Mouse (Mus musculus) 3134 (cell line): ENCODE results near the gene Atox1.

Source experiments
- DNase-seq: peaks from one replicate; pipeline ENCODE4 v3.0.0-alpha.2; 2011; ENCODE audit warnings: low spot score; ENCODE audit not compliant: insufficient read length; ENCODE audit errors: extremely low read depth

The Atox1 gene

DNA sequence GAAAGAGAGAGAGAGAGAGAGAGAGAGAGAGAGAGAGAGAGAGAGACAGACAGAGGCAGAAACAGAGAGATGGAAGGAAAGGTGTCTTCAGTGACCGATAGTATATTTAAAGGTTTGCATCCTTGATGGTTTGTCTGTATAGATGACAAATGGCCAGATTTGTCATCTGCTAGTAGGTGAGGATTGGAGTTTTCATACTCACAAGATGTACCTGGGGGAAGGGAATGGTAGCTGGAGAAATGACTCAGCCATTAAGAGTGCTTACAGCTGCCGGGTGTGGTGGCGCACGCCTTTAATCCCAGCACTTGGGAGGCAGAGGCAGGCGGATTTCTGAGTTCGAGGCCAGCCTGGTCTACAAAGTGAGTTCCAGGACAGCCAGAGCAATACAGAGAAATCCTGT is 45.3 kb downstream of the Atox1 start:
- DNase-seq: peak; percentile 51

DNA sequence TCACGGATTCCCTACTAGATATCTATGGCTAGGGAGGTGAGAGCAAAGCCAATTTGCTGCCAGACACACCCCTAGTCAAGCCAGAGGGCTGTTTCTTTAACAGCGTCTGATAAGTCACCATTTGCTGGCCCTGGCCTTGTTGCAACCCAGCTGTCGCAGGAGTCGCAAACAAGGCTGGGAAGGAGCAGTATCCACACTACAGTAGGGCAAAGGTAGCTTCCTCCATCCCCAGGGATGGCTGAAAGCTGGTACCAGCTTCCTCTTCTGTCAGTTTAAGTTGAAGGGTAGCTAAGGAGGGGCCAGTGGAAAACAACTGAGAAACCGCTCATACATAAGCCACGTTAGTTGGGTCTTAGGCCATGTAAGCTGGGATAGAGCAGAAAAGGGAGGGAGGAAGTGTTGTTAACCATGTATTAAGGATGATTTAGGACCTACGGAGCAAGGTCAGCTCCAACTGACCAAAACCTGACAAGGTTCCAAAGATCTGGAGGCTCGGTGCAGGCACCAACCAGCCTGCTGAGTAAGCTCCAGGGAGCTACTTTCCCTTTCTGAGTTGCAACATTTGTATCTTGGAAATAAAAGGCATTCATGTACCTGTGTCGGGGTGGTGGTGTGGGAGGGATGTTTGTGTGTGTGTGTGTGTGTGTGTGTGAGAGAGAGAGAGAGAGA is 45.9 kb downstream of the Atox1 start:
- DNase-seq: peak; percentile 56

DNA sequence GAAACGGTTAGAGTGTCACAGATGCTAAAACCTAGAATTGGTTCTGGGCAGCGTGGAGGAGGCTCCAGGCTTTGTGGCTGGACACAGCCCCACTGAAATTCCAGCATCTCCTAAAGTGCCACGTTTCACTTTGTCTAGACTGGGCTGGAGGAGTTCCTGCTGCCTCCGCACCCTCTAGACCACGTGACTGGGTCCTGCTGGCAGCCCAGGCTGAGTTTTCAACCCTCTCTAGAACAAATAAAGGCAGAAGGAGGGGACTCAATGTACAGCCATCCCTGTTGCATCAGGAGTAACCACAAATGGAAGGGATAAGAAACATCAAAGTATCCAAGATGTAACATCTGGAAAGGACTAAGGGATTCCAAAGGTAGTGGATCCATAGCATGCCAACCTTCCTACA is 46.7 kb downstream of the Atox1 start:
- DNase-seq: peak; percentile 51

DNA sequence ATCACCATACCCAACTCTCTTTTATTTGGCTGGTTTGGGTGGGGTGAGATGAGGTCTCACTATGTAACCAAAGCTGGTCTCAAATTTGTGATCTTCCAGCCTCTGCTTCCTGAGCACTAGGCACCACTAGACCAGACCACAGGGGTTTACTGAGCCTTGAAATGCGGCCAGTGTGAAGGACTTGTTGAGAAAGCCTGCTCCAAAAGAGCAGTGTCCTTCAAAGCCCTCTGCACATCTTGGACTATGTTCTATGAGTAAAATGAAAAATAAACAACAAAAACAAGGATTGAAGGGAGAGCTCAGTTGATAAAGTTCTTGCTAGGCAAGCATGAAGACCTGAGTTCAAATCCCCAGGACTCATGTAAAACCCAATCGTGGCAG is 47.6 kb downstream of the Atox1 start:
- no peak for DNase-seq

DNA sequence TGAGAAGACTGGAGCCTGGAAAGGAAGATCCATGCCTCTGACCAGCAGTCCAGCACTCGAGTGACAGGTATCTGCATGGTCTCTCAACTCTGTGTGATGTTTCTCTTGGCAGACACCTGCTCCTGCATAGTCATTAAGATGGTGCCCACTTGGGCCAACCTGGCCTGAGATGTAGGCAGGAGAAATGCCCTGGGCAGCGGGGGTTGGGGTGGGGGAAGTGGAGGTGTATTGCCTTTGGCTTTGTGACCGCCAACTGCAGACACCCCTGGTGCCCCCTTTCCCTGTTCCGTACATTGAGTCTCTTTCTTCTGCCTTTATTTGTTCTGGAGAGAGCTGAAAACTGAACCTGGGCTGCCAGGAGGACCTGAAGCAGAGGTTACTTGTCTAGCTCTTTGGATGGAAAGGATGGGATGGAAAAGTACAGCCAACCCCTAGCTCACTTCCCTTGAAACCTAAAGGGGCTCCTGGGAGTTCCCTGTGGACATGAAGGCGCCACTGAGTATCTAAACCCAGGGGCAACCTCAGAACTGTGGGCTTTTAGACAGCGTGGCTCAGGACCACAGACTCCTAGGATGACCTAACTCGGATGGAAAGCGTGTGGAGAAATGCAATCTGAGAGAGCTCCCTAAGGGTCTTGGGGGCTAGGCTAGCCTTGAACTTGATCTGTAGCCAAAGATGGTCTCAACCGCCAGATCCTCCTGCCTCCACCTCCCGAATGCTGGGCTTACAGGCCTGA is 48.2 kb downstream of the Atox1 start:
- DNase-seq: no peak

DNA sequence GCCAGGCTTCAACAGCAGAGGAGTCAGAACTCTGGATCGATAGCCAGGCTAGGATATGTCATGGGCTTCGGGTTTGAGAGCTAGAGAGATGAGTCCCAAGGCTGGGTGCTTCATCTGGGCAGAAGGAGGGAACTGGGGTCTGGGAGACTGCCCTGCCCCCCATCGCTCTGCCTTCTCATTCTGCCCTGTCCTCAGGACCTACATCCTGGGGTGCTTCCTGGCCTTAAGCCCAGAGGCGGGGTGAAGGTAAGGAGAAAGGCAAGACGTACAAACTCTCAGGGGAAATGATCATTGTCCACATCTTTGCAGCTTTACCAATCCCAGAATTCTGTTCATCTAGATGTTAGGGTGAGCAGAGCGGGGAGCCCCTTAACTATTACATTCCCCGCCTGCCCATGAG is 49.0 kb downstream of the Atox1 start:
- no peak for DNase-seq

DNA sequence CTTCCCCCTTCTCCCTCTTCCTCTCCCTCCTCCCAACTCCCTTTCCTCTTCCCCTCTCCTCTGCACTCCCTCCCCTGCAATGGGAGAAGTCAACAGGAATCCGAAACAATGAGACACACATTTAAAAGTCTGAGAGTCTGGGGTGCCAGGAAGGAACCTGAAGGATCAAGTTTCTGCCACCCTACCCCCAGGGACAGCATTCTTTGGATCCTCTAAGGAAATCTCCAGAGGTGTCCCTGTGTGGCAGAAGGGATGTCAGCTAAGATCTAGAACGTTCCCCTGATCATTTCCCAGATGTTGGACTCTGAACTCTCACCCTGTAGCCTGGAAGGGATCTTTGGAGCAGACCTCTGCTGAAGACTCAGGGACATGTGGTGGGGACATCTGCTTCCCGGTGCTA is 50.5 kb downstream of the Atox1 start:
- no peak for DNase-seq

DNA sequence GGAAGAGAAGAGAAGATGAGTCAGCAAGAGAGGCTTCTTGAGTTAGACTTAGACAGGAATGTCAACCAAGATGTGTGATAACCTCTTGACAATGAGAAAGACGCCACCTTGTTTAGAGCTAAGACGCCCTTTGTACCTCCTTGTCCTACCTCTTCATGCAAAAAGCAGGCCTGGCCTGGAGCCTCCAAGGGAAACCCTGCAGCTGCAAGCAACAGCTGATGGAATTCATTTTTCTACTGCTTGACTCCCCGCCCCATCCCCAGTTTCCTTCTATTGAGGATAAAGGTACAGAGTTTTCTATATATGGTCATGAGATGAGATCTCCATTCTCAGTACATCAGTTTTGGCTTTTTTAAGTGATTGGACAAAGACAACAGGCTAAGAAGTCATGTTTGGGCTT is 51.0 kb downstream of the Atox1 start:
- no peak for DNase-seq

DNA sequence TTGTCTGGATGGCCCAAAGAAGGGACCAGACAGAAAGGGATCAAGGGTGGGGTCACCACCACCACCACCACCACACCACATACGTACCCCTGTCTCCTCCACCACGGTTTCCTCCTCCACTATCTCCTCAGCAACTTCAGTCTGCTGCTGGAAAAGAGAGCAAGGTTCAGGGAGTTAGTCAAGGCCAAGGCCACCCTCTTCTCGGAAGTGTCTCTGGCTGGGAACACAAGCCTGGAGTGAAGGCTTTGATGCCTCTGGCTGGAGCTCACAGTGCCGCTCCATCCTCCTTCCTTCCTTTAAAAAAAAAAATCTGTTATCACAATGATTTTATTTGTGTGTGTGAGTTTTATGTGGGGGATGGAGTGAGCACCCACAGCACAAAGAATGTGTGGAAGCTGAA is 53.9 kb downstream of the Atox1 start:
- no peak for DNase-seq

DNA sequence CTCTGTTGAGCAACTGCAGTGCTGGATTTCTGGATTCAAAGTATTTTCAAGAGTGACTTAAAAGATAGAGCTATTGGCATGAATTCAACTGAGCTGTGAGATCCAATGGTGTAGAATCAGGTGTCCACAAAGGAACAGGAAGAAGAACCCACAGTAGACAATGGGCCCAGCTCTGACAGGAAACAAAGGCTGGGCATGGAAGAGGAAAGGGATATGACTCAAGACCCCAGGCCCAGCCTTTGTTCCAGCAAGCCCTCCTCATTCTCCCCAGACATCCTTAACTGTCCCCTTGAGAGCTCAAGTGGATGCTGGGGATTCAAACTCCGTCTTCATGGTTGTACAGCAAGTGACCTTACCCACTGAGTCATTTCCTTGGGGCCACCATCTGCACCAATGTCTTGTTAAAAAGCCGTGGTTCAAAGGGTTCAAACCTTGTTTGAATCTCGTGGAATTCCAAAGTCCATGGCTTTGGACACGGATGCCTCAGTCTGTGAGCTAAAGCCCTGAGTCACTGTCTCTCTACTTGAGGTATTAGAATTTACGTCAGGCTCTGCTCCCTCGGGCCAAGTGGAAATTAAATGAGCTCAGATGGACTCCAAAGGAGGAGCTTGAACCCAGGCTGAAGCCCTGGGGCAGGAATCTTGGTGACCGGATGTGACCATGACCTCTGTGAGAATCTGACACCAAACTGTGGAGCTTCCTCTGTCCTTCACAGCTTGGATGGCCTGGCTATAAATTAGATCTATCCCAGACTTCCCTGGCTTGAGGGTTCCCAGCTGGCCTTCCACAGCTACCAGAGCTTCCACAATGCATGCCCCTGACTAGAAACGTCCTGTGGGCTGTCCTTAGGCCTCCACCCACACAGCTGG is 55.2 kb downstream of the Atox1 start:
- peak; percentile 78 for DNase-seq

DNA sequence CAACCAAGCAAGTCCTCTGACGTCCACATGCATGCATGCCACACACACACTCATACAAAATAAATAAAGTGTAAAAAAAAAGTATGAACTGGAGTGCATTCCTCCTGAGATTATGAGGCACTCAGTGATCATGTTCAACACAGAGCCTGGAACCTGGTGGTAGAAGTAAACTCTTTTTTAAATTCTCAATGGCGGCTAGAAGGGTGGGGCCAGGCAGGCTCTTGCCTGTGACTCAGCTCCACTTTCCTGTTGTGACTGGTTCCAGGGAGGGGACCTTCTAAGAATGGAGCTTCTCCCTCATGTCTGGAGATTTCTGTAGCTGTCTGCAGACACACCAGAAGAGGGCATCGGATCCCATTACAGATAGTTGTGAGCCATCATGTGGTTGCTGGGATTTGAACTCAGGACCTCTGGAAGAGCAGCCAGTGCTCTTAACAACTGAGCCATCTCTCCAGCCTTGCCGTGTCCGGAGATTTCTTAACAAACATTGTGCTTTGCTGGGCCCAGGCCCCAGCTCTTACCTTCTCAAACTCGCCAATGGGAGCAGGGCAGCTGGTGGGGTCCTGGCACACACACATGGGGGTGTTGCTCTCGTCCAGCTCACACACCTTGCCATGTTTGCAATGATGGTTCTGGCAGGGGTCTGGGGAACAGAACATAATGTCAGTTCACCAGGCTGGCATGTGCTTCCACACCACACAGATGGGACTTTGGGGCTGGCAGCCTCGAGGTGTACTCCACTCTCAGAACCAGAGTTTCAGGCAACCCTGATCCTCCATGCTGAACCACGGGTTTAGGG is 56.2 kb downstream of the Atox1 start:
- DNase-seq: no peak

DNA sequence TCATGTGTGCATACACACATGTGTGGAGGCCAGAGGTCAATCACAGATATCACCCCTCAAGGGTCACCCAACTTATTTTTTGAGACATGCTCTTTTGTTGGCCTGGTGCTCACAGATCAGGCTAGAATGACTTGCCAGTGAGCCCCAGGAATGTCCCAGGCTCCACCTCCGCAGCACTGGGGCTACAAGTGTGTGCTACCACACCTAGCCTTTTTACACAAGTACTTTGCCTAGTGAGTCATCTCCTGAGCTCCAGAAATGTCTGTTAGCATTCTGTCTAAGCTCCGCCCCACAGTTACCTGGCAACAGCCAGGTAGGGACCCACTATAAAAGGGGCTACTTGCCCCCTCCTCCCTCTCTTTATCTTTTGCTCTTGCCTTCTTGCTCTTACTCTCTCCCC is 60.2 kb downstream of the Atox1 start:
- no peak for DNase-seq

DNA sequence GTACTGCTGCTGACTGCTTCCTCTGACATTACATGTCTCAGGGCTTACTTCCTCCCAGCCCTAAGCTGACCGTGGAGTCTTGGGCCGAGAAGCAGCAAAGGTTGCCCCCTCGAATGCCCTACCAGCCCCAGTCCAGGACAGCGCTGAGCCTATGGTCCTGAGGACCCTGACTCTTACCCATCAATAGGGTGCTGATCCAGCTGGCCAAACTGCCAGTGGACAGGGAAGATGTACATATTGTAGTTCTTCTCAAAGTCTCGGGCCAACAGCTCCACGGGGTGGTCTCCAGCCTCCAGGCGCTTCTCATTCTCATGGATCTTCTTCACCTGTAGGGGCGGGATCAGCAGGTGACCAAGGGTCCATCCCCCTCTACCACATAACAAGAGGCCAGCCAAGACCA is 62.7 kb downstream of the Atox1 start:
- DNase-seq: no peak

DNA sequence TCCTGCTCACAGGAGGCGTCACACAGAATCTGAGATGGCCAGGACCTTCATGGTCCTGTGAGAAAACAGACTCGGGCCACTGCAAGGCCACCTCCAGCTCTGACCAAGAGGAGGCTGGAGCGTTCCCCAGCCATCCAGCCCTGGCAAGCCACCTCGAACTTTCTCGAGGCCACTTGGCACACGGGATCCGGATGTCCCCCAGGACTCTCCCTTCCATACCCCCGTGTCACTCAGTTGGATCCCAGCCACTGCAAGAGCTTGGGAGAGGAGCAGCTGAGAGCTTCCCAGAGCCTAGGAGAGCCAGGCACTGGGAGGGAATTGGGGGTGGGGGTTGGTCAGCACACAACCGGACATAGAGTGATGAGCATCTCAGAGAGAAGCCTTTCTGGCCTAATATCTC is 63.6 kb downstream of the Atox1 start:
- no peak for DNase-seq

DNA sequence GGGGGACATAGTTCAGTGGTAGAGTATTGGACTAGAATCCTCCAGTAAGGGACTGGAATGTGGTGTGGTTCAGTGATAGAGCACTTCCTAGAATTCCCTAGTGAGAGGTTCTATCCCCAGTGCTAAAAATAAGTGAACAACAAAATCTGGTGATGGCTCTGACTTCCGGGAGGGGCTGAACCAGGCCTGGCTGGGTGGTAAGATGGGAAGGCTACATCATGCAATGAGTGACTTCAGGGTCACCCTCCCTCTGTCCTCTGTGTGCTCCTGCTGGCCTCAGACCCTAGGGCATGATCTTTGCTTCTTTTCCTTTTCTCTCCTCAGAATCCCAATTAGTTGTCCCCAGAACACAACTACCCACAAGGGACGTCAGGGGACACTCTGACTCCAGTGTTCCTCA is 64.0 kb downstream of the Atox1 start:
- DNase-seq: no peak
